Mouse (Mus musculus) lung, embryonic 16.5 days (tissue): Measurements from ENCODE around the gene Lsm14b. TPM values are rescaled to one million over a fixed set of nuclear protein-coding genes. Genes with fewer than 3 reads are reported as not detected.

Experiments
- ATAC-seq: fragments of 200-750 bp; cut with Nextera tagmentation; 2 replicates; pipeline ENCODE4 v1.8.0; 2017; ENCODE audit warnings: low read depth, mild to moderate bottlenecking, moderate library complexity
- H3K27ac ChIP-seq: fragments of 300-500 bp; sonication (generic); 2 replicates; pipeline ENCODE4 v1.5.1; 2014; ENCODE audit warnings: mild to moderate bottlenecking, control low read depth, low read length
- H3K27me3 ChIP-seq: fragments of 300-500 bp; sonication (generic); 2 replicates; pipeline ENCODE4 v1.6.1; 2014; ENCODE audit warnings: low read depth, low read length, mixed read lengths; ENCODE audit not compliant: control insufficient read depth, insufficient read depth
- H3K36me3 ChIP-seq: fragments of 300-500 bp; sonication (generic); 2 replicates; pipeline ENCODE4 v1.6.1; 2014; ENCODE audit warnings: low read length; ENCODE audit not compliant: control insufficient read depth, insufficient read depth
- H3K4me1 ChIP-seq: fragments of 300-500 bp; sonication (generic); replicated peaks from 2 replicates; pipeline ENCODE4 v1.6.1; 2014; ENCODE audit warnings: low read length, mixed read lengths; ENCODE audit not compliant: control insufficient read depth, insufficient read depth
- H3K4me2 ChIP-seq: fragments of 300-500 bp; sonication (generic); 2 replicates; pipeline ENCODE4 v1.6.1; 2014; ENCODE audit warnings: low read depth, low read length, control low read depth
- H3K4me3 ChIP-seq: fragments of 300-500 bp; sonication (generic); 2 replicates; pipeline ENCODE4 v1.5.1; 2014; ENCODE audit warnings: mild to moderate bottlenecking, low read length, control low read depth
- H3K9ac ChIP-seq: fragments of 300-500 bp; sonication (generic); 2 replicates; pipeline ENCODE4 v1.6.1; 2014; ENCODE audit warnings: low read length, control low read depth
- H3K9me3 ChIP-seq: fragments of 300-500 bp; sonication (generic); 2 replicates; pipeline ENCODE4 v1.6.1; 2016; ENCODE audit warnings: low read length; ENCODE audit not compliant: control insufficient read depth
- WGBS: fragments of 180-500 bp; shearing (Covaris S2); extraction: QIAGEN DNeasy Blood & Tissue Kit; methylation state at CpG from one replicate; pipeline ENCODE4 v1.1.7; 2014; 5-methylcytosine and 5-hydroxymethylcytosine counted together
- polyA plus RNA-seq: library from polyadenylated mRNA; unstranded; fragments of >200 nt; fragmentation: Nextera tagmentation; extraction: Ambion mirVana; gene quantifications from 2 replicates; pipeline ENCODE4 v1.2.1, GENCODE M21; 2015

The Lsm14b gene
- polyA plus RNA-seq, 1 experiment from 2014 or later = 5.0 TPM

DNA sequence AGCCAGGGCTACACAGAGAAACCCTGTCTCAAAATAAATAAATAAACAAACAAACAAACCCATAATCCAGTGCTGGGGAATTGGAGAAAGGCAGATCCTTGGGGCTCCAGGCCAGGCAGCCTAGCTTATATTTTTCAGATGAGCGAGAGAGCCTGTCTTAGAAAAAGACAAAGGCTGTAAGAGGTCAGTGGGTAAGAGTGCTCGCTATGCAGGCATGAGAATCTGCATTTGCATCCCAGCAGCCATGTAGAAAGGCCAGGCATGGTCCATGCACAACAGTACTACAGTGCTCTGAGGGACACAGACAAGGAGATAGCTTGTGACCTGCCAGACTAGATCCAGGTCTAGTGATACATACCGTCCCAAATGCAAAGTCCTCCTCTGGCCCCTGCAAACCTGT, 42.1 kb upstream of the Lsm14b start:
- no peaks in the 10 kb centered on the region for H3K27me3 ChIP-seq
- H3K4me1 ChIP-seq = no peaks in the 10 kb centered on the region
- H3K4me2 ChIP-seq = no peak overlapping the region
- no peak overlapping the region for H3K9ac ChIP-seq
- 81% methylated on average over 3 of the region's 3 CpGs for WGBS
- H3K4me3 ChIP-seq = no peak overlapping the region
- no peaks in the 10 kb centered on the region; the same call in 1 of the 2 replicates for H3K9me3 ChIP-seq
- H3K27ac ChIP-seq = no peak overlapping the region
- no peak for ATAC-seq
- H3K36me3 ChIP-seq = no peaks in the 10 kb centered on the region

GRCm38 (mm10) chr2:179984830-179985229, 40.0 kb upstream of the Lsm14b start:
- Histone ChIP-seq H3K27ac (no peak overlapping the region), H3K4me1 (no peaks in the 10 kb centered on the region), H3K9me3 (no peaks in the 10 kb centered on the region), H3K27me3 (no peaks in the 10 kb centered on the region), H3K4me2 (no peak overlapping the region), H3K36me3 (no peaks in the 10 kb centered on the region), H3K4me3 (no peak overlapping the region), H3K9ac (no peak overlapping the region)
- no peak for ATAC-seq
- 33% methylated on average over 7 of the region's 7 CpGs for WGBS

GRCm38 (mm10) chr2:179985695-179986094, 39.1 kb upstream of the Lsm14b start:
- no peak overlapping the region for H3K27ac ChIP-seq
- no peaks in the 10 kb centered on the region for H3K36me3 ChIP-seq
- no peak overlapping the region for H3K4me2 ChIP-seq
- no peak for ATAC-seq
- H3K9ac ChIP-seq = no peak overlapping the region
- no peaks in the 10 kb centered on the region for H3K27me3 ChIP-seq
- no peaks in the 10 kb centered on the region for H3K9me3 ChIP-seq
- no peak overlapping the region for H3K4me3 ChIP-seq
- 79% methylated on average over 1 of the region's 1 CpGs for WGBS
- no peaks in the 10 kb centered on the region for H3K4me1 ChIP-seq

GRCm38 (mm10) chr2:179986437-179987022, 38.3 kb upstream of the Lsm14b start:
- Histone ChIP-seq H3K27ac (no peak overlapping the region), H3K9ac (no peak overlapping the region), H3K4me3 (no peak overlapping the region), H3K4me1 (no peaks in the 10 kb centered on the region), H3K36me3 (no peaks in the 10 kb centered on the region), H3K9me3 (no peaks in the 10 kb centered on the region), H3K4me2 (no peak overlapping the region), H3K27me3 (no peaks in the 10 kb centered on the region)
- WGBS = 58% methylated on average over 10 of the region's 10 CpGs
- ATAC-seq = no peak

- no peaks in the 10 kb centered on the region for H3K36me3 ChIP-seq
- no peak for ATAC-seq
- H3K4me2 ChIP-seq = no peak overlapping the region
- 66% methylated on average over 1 of the region's 1 CpGs for WGBS
- no peak overlapping the region for H3K27ac ChIP-seq
- no peaks in the 10 kb centered on the region for H3K27me3 ChIP-seq
- no peak overlapping the region for H3K4me3 ChIP-seq
- no peaks in the 10 kb centered on the region for H3K4me1 ChIP-seq
- H3K9me3 ChIP-seq = no peaks in the 10 kb centered on the region
- no peak overlapping the region for H3K9ac ChIP-seq
Measured at GRCm38 (mm10) chr2:179989098-179989497, 35.7 kb upstream of the Lsm14b start.

- 81% methylated on average over 5 of the region's 5 CpGs for WGBS
- H3K27ac ChIP-seq = no peak overlapping the region
- H3K36me3 ChIP-seq = no peaks in the 10 kb centered on the region
- H3K9me3 ChIP-seq = no peaks in the 10 kb centered on the region
- no peaks in the 10 kb centered on the region for H3K4me1 ChIP-seq
- ATAC-seq = no peak
- no peaks in the 10 kb centered on the region for H3K27me3 ChIP-seq
- H3K4me2 ChIP-seq = no peak overlapping the region
- no peak overlapping the region for H3K9ac ChIP-seq
- no peak overlapping the region for H3K4me3 ChIP-seq
Measured at GRCm38 (mm10) chr2:179993071-179993470, 31.7 kb upstream of the Lsm14b start.

- H3K4me3 ChIP-seq = no peak overlapping the region
- ATAC-seq = no peak
- no peak overlapping the region for H3K4me2 ChIP-seq
- no peaks in the 10 kb centered on the region for H3K27me3 ChIP-seq
- H3K36me3 ChIP-seq = no peaks in the 10 kb centered on the region
- H3K4me1 ChIP-seq = no peaks in the 10 kb centered on the region
- no peaks in the 10 kb centered on the region for H3K9me3 ChIP-seq
- no peak overlapping the region for H3K9ac ChIP-seq
- 53% methylated on average over 4 of the region's 4 CpGs for WGBS
- H3K27ac ChIP-seq = no peak overlapping the region
Measured at GRCm38 (mm10) chr2:179998431-179998830, 26.4 kb upstream of the Lsm14b start.

- Histone ChIP-seq H3K4me2 (no peak overlapping the region), H3K27ac (no peak overlapping the region), H3K9me3 (no peaks in the 10 kb centered on the region), H3K27me3 (no peaks in the 10 kb centered on the region), H3K36me3 (no peaks in the 10 kb centered on the region), H3K4me1 (no peaks in the 10 kb centered on the region), H3K9ac (no peak overlapping the region), H3K4me3 (no peak overlapping the region)
- no peak for ATAC-seq
- WGBS = 80% methylated on average over 9 of the region's 9 CpGs
Measured at GRCm38 (mm10) chr2:180001635-180002034, 23.2 kb upstream of the Lsm14b start.

GRCm38 (mm10) chr2:180005656-180006351, 19.0 kb upstream of the Lsm14b start:
- no peak for ATAC-seq
- H3K9ac ChIP-seq = no peak overlapping the region

More at GRCm38 (mm10) chr2:180005656-180006351, 19.0 kb upstream of the Lsm14b start:
- Histone ChIP-seq H3K4me3 (no peak overlapping the region), H3K36me3 (no peaks in the 10 kb centered on the region), H3K4me2 (no peak overlapping the region), H3K27me3 (no peaks in the 10 kb centered on the region), H3K4me1 (no peaks in the 10 kb centered on the region), H3K9me3 (no peaks in the 10 kb centered on the region), H3K27ac (no peak overlapping the region)
- WGBS = 45% methylated on average over 5 of the region's 5 CpGs
